Mouse (Mus musculus) heart, embryonic 16.5 days (tissue): ENCODE measurements around the gene Gm45808. TPM values are rescaled to one million over a fixed set of nuclear protein-coding genes. Genes with fewer than 3 reads are reported as not detected.
"Not testable (repeated sequence)": the region's sequence is repeated elsewhere in the genome, so short reads cannot be mapped to it uniquely, and the experiment has no call there.

Experiments used
- ATAC-seq: fragments of 200-750 bp; cut with Nextera tagmentation; replicated peaks from 2 replicates; pipeline ENCODE4 v1.8.0; 2017; ENCODE audit warnings: moderate number of reproducible peaks; ENCODE audit not compliant: insufficient read depth, low FRiP score; ENCODE audit errors: extremely low read depth
- H3K27ac ChIP-seq: fragments of 300-500 bp; sonication (generic); 2 replicates; pipeline ENCODE4 v1.5.1; 2014; ENCODE audit warnings: mild to moderate bottlenecking, low read length, control low read depth, moderate library complexity
- H3K27me3 ChIP-seq: fragments of 300-500 bp; sonication (generic); 2 replicates; pipeline ENCODE4 v1.6.1; 2014; ENCODE audit warnings: low read length, mixed read lengths; ENCODE audit not compliant: control insufficient read depth, insufficient read depth
- H3K36me3 ChIP-seq: fragments of 300-500 bp; sonication (generic); 2 replicates; pipeline ENCODE4 v1.6.1; 2014; ENCODE audit not compliant: control insufficient read depth, insufficient read depth
- H3K4me1 ChIP-seq: fragments of 300-500 bp; sonication (generic); 2 replicates; pipeline ENCODE4 v1.6.1; 2014; ENCODE audit warnings: low read length, mixed read lengths; ENCODE audit not compliant: control insufficient read depth, insufficient read depth
- H3K4me2 ChIP-seq: fragments of 300-500 bp; sonication (generic); 2 replicates; pipeline ENCODE4 v1.6.1; 2014; ENCODE audit warnings: low read depth, mild to moderate bottlenecking, control low read depth, low read length
- H3K4me3 ChIP-seq: fragments of 300-500 bp; sonication (generic); 2 replicates; pipeline ENCODE4 v1.5.1; 2014; ENCODE audit warnings: mild to moderate bottlenecking, control low read depth, low read length
- H3K9ac ChIP-seq: fragments of 300-500 bp; sonication (generic); 2 replicates; pipeline ENCODE4 v1.6.1; 2014; ENCODE audit warnings: low read length, control low read depth
- H3K9me3 ChIP-seq: fragments of 300-500 bp; sonication (generic); replicated peaks from 2 replicates; pipeline ENCODE4 v1.6.1; 2016; ENCODE audit warnings: low read length; ENCODE audit not compliant: control insufficient read depth
- WGBS: fragments of 180-500 bp; shearing (Covaris S2); extraction: QIAGEN DNeasy Blood & Tissue Kit; methylation state at CpG from one replicate; pipeline ENCODE4 v1.1.7; 2014; 5-methylcytosine and 5-hydroxymethylcytosine counted together
- polyA plus RNA-seq: library from polyadenylated mRNA; unstranded; fragments of >200 nt; fragmentation: Nextera tagmentation; extraction: Ambion mirVana; gene quantifications from 2 replicates; pipeline ENCODE4 v1.2.1, GENCODE M21; 2015

The Gm45808 gene
- polyA plus RNA-seq, 1 experiment from 2014 or later, result not detected

DNA sequence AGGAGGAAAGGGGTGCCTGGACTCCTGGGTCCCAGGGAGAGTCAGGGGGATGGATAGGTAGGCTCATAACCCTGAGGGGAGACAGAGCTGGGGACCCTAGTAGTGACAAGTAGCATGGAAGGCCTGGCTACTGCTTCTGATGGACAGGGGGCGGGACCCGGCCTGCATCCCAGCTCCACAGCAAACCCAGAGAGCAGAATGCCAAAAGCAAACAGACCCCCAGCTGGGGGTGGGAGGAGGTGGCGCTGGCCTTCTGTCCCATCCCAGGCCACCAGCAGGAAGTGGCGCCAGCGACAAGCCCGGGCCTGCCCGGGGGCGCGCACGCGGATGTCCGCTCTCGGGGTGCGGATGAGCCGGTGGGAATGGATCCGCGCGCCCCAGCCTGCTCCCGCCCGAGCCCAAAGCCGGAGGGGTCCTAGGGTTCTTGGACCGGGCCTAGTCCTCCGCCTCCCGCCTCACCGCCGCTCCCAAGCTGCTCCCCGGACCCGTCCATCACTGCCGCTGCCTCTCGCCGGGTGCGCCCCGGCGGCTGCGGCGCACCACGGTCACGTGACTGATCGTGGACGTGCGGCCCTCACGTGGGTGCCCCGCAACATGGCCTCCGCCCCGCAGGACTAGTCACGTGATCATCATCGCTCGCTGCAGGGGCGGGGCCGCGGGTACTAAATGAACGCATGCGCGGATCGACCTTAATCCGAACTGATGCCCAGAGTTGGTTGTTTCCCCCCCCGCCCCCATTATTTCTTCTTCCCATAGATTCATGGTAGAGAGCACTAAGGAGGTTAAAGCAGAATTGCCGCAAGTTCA lies 20.1 kb downstream of the Gm45808 start, which contains the start of gene Bax:
TSS of gene Bax (minus strand) at position 616 of the 807 bp plus-strand sequence.
- ATAC-seq, result peak; percentile 81
- H3K27me3 ChIP-seq, result no peaks in the 10 kb centered on the region
- peak within 1 kb of the TSS; percentile 71 for H3K4me2 ChIP-seq
- H3K27ac ChIP-seq, result peak within 1 kb of the TSS; percentile 53
- peak within 1 kb of the TSS; percentile 86 for H3K4me3 ChIP-seq
- H3K9ac ChIP-seq, result peak within 1 kb of the TSS; percentile 81
- under 1% methylated on average over 58 of the region's 58 CpGs for WGBS
- H3K9me3 ChIP-seq, result no peaks in the 10 kb centered on the region
- H3K4me1 ChIP-seq, result peaks cover 11% of the 10 kb centered on the region
- H3K36me3 ChIP-seq, result peaks cover 20% of the 10 kb centered on the region

DNA sequence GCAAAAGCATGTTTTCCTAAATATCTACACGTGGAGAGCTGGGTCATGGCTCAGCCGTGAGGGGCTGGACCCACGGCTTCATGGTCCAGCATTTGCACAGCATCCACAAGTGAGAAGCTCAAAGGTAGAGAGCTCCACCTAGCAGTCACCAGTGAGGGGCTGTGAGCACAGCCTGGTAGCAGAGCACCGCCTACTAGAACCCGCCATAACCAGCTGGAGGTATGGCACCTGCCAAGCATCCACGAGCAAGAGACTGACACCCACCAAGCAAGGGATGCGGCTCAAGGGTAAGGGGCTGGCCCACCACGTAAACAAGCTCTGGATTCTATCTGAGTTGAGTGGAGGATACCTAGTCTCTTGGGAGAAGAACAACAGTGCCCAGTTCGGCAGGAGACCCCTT lies 21.1 kb downstream of the Gm45808 start:
- Histone ChIP-seq H3K27me3 (no peaks in the 10 kb centered on the region), H3K4me1 (peaks cover 18% of the 10 kb centered on the region), H3K4me2 (peak overlapping the region; percentile 71), H3K4me3 (peak overlapping the region; percentile 86), H3K9me3 (no peaks in the 10 kb centered on the region), H3K27ac (no peak overlapping the region), H3K9ac (peak overlapping the region; percentile 81), H3K36me3 (peaks cover 20% of the 10 kb centered on the region)
- WGBS, result 73% methylated on average over 9 of the region's 9 CpGs
- no peak for ATAC-seq

DNA sequence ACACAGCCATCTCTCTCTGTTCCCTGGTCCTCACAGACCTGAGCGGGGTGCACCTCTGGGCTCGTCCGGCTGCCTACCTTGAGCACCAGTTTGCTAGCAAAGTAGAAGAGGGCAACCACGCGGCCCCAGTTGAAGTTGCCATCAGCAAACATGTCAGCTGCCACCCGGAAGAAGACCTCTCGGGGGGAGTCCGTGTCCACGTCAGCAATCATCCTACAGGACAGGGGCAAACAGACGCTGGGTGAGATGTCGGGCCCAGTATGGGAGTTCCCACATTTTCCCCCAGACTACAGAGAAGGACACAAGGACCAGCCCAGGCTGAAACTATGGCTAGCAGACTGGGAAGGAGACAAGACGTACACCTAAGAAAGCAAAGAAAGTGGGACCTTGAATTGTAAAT lies 21.5 kb downstream of the Gm45808 start:
- 93% methylated on average over 12 of the region's 12 CpGs for WGBS
- Histone ChIP-seq H3K4me2 (no peak overlapping the region), H3K27ac (no peak overlapping the region), H3K4me3 (no peak overlapping the region), H3K9ac (no peak overlapping the region), H3K36me3 (peaks cover 20% of the 10 kb centered on the region), H3K9me3 (no peaks in the 10 kb centered on the region), H3K4me1 (peaks cover 22% of the 10 kb centered on the region), H3K27me3 (no peaks in the 10 kb centered on the region)
- no peak for ATAC-seq

DNA sequence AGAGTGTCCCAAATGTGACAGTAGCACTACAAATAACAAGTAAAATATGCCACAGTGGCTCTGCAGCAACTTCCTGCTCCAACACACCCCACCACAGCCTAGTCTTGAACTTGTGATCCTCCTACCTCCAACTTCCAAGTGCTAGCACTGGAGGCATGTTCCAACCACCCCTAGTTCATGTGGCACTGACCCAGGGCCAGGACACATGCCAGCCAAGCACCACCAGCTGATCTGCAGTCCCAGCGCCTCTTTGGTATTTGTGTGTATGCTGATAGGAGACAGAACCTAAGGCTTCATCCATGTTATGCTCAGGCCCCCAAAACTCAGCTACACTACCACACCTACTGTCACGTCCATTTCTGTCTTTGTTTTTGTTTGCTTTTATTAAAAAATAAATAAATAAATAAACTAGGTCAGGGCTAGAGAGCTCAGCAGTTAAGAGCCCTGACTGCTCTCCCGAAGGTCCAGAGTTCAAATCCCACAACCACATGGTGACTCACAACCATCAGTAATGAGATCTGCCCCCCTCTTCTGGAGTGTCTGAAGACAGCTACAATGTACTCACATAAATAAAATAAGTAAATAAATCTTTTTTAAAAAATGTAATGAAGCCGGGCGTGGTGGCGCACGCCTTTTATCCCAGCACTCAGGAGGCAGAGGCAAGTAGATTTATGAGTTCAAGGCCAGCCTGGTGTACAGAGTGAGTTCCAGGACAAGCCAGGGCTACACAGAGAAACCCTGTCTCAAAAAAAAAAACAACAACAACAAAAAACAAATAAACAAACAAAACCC lies 22.4 kb downstream of the Gm45808 start:
- no peak for ATAC-seq

DNA sequence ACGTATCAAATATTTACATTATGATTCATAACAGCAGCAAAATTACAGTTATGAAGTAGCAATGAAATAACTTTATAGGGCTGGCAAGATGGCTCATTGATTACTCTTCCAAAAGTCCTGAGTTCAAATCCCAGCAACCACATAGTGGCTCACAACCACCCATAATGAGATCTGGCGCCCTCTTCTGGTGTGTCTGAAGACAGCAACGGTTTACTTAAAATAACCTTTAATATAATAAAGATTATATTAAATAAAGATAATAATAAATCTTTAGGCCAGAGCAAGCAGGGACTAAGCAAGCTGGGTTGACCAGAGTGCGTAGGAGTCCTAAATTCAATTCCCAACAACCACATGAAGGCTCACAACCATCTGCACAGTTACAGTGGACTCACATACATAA lies 23.7 kb downstream of the Gm45808 start:
- peaks cover 24% of the 10 kb centered on the region for H3K36me3 ChIP-seq
- 76% methylated on average over 4 of the region's 4 CpGs for WGBS
- H3K9me3 ChIP-seq, ATAC-seq, H3K27me3 ChIP-seq, H3K4me3 ChIP-seq, H3K9ac ChIP-seq, H3K27ac ChIP-seq, H3K4me2 ChIP-seq: not testable (repeated sequence)
- H3K4me1 ChIP-seq, result peaks cover 29% of the 10 kb centered on the region

More for the DNA sequence above, 22.4 kb downstream of the Gm45808 start:
- Histone ChIP-seq H3K9ac (no peak overlapping the region), H3K27ac (no peak overlapping the region), H3K4me1 (peaks cover 24% of the 10 kb centered on the region), H3K36me3 (peaks cover 20% of the 10 kb centered on the region), H3K27me3 (no peaks in the 10 kb centered on the region), H3K4me3 (no peak overlapping the region), H3K9me3 (no peaks in the 10 kb centered on the region), H3K4me2 (no peak overlapping the region)
- 90% methylated on average over 7 of the region's 7 CpGs for WGBS

DNA sequence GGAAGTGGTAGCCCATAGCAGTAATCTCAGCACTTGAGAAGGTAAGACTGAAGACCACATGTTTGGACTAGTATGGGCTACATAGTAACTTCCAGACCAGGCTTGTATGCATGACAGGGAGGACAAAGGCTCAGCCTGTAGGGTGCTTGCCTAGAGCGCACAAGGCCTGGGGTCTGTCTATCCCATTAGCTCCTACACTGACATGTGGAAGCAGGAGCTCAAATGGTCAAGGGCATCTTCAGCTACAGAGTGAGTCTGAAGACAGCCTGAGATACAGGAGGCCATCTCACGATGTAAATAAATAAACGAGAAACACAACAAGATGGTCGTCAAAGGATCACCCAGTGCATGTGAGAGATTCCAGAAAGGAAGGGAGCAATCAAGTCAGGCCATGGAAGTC lies 24.3 kb downstream of the Gm45808 start:
- Histone ChIP-seq H3K4me3 (no peak overlapping the region), H3K36me3 (peaks cover 28% of the 10 kb centered on the region)
- 88% methylated on average over 4 of the region's 4 CpGs for WGBS

DNA sequence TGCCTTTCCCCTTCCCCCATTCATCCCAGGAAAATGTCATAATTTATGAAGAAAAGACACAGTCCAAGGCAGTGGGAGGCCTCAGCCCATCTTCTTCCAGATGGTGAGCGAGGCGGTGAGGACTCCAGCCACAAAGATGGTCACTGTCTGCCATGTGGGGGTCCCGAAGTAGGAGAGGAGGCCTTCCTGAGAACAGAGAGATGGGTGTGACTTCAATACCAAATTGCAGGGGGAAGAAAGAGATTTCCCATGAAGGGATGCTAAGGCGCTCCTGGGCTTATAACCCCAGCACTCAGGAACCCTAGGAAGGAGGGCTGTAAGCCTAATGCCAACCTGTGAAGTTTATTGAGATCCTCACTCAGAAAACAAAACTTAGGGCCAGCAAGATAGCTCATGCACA lies 24.8 kb downstream of the Gm45808 start:
- Histone ChIP-seq H3K4me2 (no peak overlapping the region), H3K9ac (no peak overlapping the region), H3K36me3 (peaks cover 31% of the 10 kb centered on the region), H3K4me3 (no peak overlapping the region), H3K27ac (no peak overlapping the region; the same call in 1 of the 2 replicates), H3K9me3 (no peaks in the 10 kb centered on the region), H3K4me1 (peaks cover 35% of the 10 kb centered on the region), H3K27me3 (no peaks in the 10 kb centered on the region)
- 93% methylated on average over 4 of the region's 4 CpGs for WGBS
- no peak for ATAC-seq

More for the DNA sequence above, 24.3 kb downstream of the Gm45808 start:
- no peak for ATAC-seq
- no peak overlapping the region for H3K27ac ChIP-seq
- H3K4me2 ChIP-seq, result no peak overlapping the region
- no peak overlapping the region for H3K9ac ChIP-seq
- no peaks in the 10 kb centered on the region for H3K9me3 ChIP-seq
- H3K27me3 ChIP-seq, result no peaks in the 10 kb centered on the region
- H3K4me1 ChIP-seq, result peaks cover 33% of the 10 kb centered on the region

DNA sequence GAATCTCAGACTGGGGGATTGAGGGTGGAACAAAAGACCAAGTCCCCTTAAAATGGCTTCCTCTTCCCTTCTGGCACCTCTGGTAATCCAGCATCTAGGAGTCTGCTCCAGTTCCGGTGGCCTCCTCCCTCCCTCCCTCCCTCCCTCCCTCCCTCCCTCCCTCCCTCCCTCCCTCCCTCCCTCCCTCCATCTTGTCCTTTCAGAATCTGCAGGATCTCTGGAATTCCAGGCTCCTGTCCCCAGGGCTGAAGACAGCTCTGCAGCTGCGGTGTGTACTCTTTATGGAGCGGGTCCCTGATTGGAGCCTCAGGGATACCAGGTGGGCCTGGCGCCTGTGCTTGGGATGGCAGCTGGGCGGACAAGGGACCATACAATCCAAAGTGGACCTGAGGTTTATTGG lies 25.3 kb downstream of the Gm45808 start:
- Histone ChIP-seq H3K4me3 (no peak overlapping the region), H3K9me3 (no peaks in the 10 kb centered on the region), H3K36me3 (peaks cover 31% of the 10 kb centered on the region), H3K4me1 (peaks cover 40% of the 10 kb centered on the region), H3K9ac (peak overlapping the region; percentile 75; the same call in 1 of the 2 replicates), H3K27ac (peak overlapping the region; percentile 90), H3K27me3 (no peaks in the 10 kb centered on the region), H3K4me2 (peak overlapping the region; percentile 21; the same call in 1 of the 2 replicates)
- ATAC-seq, result no peak
- 50% methylated on average over 5 of the region's 5 CpGs for WGBS
